Mouse (Mus musculus): ENCODE results near the gene Camkk1.

Camkk1 gene

DNA sequence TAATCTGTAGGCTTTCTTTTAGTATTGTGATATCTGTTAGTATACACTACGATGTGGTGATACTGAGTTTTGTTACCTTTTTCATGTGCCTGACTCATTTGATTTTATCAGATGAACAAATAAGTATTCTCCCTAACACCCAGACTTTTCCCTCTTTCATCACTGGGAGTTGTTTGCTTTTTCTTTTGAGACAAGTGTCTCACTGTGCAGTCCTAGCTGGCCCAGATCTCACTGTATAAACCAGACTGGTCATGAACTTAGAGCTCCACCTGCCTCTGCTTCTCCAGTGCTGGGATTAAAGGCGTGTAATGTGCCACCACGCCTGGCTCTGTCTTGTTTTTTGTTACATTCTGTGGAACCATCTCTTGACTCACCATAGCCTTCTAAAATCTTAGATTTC lies 40.8 kb downstream of the Camkk1 start:
- DNase-seq = no peak

DNA sequence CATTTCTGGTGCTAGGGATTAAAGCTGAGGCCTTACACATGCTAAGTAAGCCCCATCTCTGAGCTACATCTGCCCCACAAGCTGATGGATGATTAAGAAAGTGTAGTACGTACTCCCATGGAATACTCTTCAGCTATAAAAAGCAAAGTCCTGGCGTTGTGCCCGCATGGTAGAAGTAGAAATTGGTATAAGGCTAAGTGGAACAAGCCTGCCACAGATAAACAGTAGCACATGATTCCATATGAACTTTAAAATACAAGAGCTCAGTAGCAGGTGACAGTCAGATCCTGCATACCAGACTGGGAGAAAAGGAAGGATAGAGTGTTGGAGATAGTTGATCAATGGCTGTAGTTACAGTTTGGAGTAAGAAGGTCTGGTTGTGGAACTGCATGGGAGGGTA lies 42.6 kb downstream of the Camkk1 start:
- DNase-seq = no peak

- DNase-seq = no peak
Measured at GRCm38 (mm10) chr11:73071839-73072238, 53.0 kb downstream of the Camkk1 start.

- no peak for DNase-seq
Measured at GRCm38 (mm10) chr11:73076295-73076694, 57.5 kb downstream of the Camkk1 start.

DNA sequence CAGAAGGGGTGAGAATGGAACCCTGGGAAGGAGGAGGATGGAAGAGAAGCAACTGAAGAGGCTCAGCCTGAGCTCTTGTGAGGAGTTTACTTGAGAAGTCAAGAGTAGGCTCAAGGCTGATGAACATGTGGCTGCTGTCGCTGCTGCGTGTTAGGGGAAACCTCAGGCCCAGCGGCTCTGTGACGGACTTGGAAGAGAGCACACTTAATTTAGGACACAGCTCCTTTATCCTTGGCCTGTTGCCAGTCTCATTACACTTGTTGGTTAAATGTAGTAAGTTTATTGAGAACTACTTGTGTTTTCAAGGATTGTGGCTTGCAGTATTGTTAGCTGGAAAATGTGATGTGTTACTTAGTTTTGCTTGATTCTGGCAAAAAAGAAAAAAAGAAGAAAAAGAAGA lies 57.9 kb downstream of the Camkk1 start:
- no peak for DNase-seq

GRCm38 (mm10) chr11:73077211-73077720 lies 58.5 kb downstream of the Camkk1 start:
- DNase-seq = no peak

DNA sequence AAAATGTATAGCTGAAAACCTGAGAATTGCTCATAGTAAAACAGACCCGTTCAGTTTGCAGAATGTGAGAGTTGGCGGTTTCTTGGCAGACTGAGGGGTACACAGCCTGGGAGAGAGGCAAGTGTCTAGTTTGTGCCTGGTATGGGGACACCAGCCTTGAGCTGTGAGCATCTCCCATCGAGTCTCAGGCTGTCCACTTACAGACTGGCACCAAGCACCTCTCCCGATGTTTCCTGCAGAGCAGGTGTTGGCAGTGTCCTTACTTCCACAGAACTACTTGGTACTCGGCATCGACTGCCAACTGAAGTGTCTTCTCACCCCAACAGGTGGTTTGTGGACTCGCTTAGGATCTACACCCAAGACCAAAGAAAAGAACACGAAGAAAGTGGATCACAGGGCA lies 59.8 kb downstream of the Camkk1 start:
- no peak for DNase-seq

DNA sequence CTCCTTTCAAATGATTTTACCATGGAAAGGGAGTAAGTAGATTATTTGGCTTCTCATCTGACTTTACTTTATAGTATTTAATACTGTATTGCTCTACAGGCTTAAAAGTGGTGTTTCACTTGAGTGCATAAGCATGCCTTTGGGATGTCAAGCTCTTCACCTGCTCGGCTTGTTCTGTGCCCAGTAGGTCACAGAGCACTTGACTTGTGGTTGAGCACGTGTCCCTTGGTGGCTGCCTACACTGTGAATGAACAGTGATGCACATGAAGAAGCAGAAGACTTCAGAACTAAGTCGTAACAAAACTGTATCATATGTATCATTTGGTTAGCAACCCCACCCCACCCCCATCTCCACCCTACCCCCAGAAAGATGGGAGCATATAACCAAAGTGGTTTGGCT lies 61.5 kb downstream of the Camkk1 start:
- DNase-seq = no peak

GRCm38 (mm10) chr11:73084303-73084702 lies 65.5 kb downstream of the Camkk1 start:
- DNase-seq = no peak

- DNase-seq = no peak
Measured at GRCm38 (mm10) chr11:73084804-73085231, 66.0 kb downstream of the Camkk1 start.

DNA sequence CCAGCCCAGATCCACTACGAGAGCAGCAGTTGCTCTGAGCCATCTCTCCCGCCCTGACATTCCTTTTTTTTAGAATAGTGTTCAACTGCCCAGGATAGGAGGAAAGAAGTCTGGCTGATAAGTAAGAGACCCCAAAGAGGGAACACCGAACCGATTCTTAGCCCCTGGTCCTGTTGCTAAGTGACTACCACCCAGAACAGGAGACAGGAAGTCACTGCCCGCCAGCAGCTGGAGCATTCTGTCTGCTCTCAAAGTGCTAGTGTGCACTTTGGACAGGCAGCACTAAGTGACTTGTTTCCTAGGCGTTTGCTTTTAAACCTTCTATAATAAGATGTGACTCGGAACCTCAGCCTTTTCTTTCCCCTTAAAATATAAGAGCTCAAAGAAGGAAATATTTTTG lies 66.6 kb downstream of the Camkk1 start:
- no peak for DNase-seq

DNA sequence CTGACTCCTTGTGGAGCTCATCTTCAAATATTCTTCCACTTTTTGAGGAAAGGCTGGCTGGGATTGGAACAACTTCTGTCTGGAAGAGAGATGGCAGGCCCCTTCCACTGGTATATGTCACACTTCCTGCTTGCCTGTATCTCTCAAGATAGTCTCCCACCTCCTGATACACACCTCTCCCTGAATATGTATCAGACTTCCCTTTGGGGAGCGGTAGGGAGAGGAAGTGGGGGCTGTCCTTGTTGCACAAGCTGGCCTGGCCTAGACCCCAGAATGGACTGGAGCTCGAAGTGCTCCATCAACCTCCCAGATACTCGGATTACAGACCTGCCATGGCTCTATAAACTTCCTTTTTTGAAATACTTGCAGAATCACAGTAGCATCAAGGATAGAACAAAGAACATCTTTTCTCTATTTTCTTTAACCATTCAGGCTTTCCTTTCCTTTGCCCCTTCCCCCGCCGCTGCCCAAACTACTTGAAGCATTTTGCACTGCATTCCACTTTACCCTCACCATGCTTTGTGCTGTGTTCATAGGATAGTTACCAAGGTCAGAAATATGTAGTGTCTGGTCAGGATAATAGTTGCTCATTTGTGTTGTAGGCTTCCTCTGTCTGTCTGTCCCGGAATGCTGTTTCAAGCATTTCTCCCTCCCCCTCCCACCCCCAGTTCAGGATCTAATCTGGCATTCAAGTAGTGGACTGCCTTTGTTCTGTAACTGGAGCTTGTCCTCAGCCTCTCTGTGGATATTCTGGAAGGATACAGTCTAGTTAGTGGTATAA lies 69.1 kb downstream of the Camkk1 start:
- no peak for DNase-seq

GRCm38 (mm10) chr11:73090283-73090682 lies 71.5 kb downstream of the Camkk1 start, which contains the start of gene Itgae:
Gene Itgae, plus strand, starts transcription at chr11:73090583.
- DNase-seq = no peak

DNA sequence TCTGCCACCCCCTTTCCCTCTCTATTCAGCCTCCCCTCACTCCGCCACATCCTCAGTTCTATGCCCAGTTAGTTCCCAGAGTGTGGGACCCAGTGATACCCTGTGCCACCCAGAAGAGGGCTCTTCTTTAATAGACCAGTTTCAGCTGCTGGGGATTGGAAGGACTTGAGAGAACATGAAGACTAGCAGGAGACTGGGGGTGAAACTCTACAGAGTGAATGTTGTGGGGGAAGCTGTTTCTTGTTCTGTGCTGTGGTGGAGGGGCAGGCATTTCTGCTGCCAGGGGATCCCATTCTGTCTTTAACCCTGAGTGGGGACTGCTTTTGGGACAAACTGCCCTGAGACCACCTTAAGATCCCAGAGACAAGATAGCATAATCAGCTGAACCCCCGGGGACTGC lies 72.0 kb downstream of the Camkk1 start:
- DNase-seq = no peak

Measured in right cerebral cortex, postnatal 25 days (tissue).